Mouse (Mus musculus): ENCODE measurements at regions not wholly inside any gene's neighbourhood (a gene's known extent, or its start where the extent isn't known, plus 50 kb on each side); places are given as distances from the start of the nearest gene placed in this dataset.

DNA sequence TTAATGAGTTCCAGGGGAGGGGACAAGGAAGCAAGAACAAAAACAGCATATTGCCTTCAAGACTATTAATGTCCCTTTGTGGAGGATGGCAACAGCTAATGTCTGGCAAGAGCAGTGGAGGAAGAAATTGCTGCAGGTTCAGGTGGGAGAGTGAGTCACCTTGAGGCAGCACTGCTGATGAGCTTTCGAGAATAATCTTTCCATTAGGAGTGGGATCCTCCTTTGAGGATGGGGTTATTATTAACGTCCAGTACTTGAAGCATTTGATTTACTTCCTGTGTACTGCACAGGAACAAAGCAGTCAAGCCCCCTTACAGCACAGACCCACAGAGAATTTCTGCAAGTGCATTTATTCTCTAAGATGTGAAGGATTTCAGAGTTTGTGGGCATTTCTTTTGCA is 671.2 kb upstream of the Stxbp6 start:
- Histone ChIP-seq H3K9ac (replicated peaks; ENCODE audit: low read length) (no peak overlapping the region), H3K9me3 (replicated peaks; ENCODE audit: control insufficient read depth, low read length) (no peaks in the 10 kb centered on the region), H3K4me1 (ENCODE audit: control insufficient read depth, insufficient read depth, low read length) (no peaks in the 10 kb centered on the region), H3K4me3 (ENCODE audit: low read depth, low read length) (no peak overlapping the region), H3K27me3 (ENCODE audit: control insufficient read depth, insufficient read depth, low read length) (no peaks in the 10 kb centered on the region), H3K27ac (replicated peaks; ENCODE audit: low read depth, low read length) (no peak overlapping the region), H3K4me2 (ENCODE audit: low read depth, low read length) (no peak overlapping the region), H3K36me3 (replicated peaks; ENCODE audit: control insufficient read depth, insufficient read depth, low read depth, low read length) (no peaks in the 10 kb centered on the region)
- 51% methylated on average over 2 of the region's 2 CpGs for WGBS
- DNase-seq (ENCODE audit: low spot score), result no peak
- no peak for ATAC-seq (replicated peaks; ENCODE audit: insufficient number of reproducible peaks, low FRiP score, low TSS enrichment, low read depth)

DNA sequence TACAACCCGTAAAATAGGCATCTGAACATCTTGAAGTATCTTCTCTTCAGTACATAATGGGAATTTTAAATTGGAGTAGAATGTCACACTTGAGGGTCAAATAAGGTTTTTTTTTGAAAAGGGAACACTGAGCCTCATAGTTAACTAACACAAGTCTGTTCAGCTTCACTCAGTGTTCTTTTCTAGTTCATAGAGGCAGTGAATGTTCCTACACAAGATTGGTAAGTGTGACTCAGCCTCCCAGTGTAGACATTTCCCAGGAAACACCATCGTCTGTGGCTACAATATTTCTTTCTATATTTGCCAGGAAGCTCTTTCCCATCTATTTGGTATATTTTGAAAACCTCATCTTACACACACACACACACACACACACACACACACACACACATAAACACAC is 670.1 kb upstream of the Stxbp6 start:
- Histone ChIP-seq H3K27me3 (ENCODE audit: control insufficient read depth, insufficient read depth, low read length) (no peaks in the 10 kb centered on the region), H3K4me3 (ENCODE audit: low read depth, low read length) (no peak overlapping the region), H3K36me3 (replicated peaks; ENCODE audit: control insufficient read depth, insufficient read depth, low read depth, low read length) (no peaks in the 10 kb centered on the region), H3K9ac (replicated peaks; ENCODE audit: low read length) (no peak overlapping the region), H3K9me3 (replicated peaks; ENCODE audit: control insufficient read depth, low read length) (no peaks in the 10 kb centered on the region), H3K4me1 (ENCODE audit: control insufficient read depth, insufficient read depth, low read length) (no peaks in the 10 kb centered on the region), H3K27ac (replicated peaks; ENCODE audit: low read depth, low read length) (no peak overlapping the region), H3K4me2 (ENCODE audit: low read depth, low read length) (no peak overlapping the region)
- 81% methylated on average over 2 of the region's 2 CpGs for WGBS
- ATAC-seq (replicated peaks; ENCODE audit: insufficient number of reproducible peaks, low FRiP score, low TSS enrichment, low read depth) (no peak), DNase-seq (ENCODE audit: low spot score) (no peak)

DNA sequence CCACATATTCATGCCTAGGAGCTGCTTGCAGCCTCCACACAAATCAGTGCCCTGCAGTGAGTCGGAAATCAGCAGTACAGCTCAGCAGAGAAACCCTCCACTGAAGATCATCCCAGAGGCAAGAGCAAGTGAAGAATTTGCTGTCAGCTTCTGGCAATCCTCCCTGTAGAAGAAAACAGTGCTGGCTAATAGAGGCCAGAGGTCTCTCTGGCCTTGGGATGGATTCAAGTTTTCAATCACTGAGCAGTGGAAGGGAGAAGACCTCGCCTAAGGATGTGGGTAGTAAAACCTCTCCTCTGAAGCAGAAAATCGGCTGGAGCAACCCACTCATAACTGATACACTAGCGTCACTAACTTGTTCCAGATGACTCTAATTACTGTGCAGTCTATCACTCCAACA is 659.2 kb upstream of the Stxbp6 start:
- no peak overlapping the region for H3K4me2 ChIP-seq (ENCODE audit: low read depth, low read length)
- no peak for ATAC-seq (replicated peaks; ENCODE audit: insufficient number of reproducible peaks, low FRiP score, low TSS enrichment, low read depth)

DNA sequence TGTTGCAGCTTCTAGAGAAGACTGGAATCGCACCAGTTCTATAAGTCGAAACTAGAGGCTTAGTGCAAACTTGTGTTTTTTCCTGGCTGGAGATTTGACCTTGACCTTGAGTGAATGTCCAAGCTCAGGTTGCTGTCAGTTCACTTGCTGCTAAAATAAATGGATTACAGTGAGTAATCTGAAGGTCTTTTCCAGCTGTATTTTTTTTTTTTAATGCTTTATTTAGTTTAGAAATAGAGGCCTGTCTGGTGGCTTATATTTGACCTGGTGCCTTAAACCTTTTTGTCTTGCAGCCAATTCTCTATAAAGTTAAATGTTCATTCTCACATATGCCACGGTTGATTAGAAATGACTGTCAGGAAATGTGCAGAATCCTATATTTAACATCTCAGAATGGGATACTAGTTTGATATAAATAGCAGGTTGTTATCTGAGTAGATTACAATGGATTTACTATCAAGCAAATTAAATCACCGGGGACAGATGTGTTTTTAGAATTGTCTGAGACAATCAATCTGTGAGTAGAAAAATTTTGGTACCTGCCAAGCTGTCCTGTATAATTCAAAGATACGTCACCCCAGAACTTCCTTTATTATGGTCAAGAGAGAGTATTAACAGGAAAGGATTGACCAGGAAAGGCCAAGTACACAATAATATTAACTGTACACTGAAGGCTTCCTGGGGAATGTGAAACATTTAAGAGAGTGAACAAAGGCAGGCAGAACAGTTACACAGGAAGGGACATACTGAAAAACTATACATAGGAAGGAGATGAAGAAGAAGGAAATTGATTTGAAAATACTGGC is 650.3 kb upstream of the Stxbp6 start:
- H3K9me3 ChIP-seq (replicated peaks; ENCODE audit: control insufficient read depth, low read length), result no peaks in the 10 kb centered on the region
- ATAC-seq (replicated peaks; ENCODE audit: insufficient number of reproducible peaks, low FRiP score, low TSS enrichment, low read depth) (no peak), DNase-seq (ENCODE audit: low spot score) (no peak)
- no peaks in the 10 kb centered on the region for H3K36me3 ChIP-seq (replicated peaks; ENCODE audit: control insufficient read depth, insufficient read depth, low read depth, low read length)
- no peak overlapping the region for H3K9ac ChIP-seq (replicated peaks; ENCODE audit: low read length)
- no peak overlapping the region for H3K27ac ChIP-seq (replicated peaks; ENCODE audit: low read depth, low read length)
- H3K4me2 ChIP-seq (ENCODE audit: low read depth, low read length), result no peak overlapping the region
- H3K4me1 ChIP-seq (ENCODE audit: control insufficient read depth, insufficient read depth, low read length), result no peaks in the 10 kb centered on the region
- H3K4me3 ChIP-seq (ENCODE audit: low read depth, low read length), result no peak overlapping the region
- 74% methylated on average over 5 of the region's 5 CpGs for WGBS
- H3K27me3 ChIP-seq (ENCODE audit: control insufficient read depth, insufficient read depth, low read length), result no peaks in the 10 kb centered on the region

More for the DNA sequence above, 659.2 kb upstream of the Stxbp6 start:
- Histone ChIP-seq H3K4me3 (ENCODE audit: low read depth, low read length) (no peak overlapping the region), H3K36me3 (replicated peaks; ENCODE audit: control insufficient read depth, insufficient read depth, low read depth, low read length) (no peaks in the 10 kb centered on the region), H3K9ac (replicated peaks; ENCODE audit: low read length) (no peak overlapping the region), H3K9me3 (replicated peaks; ENCODE audit: control insufficient read depth, low read length) (no peaks in the 10 kb centered on the region), H3K4me1 (ENCODE audit: control insufficient read depth, insufficient read depth, low read length) (no peaks in the 10 kb centered on the region), H3K27me3 (ENCODE audit: control insufficient read depth, insufficient read depth, low read length) (no peaks in the 10 kb centered on the region), H3K27ac (replicated peaks; ENCODE audit: low read depth, low read length) (no peak overlapping the region)
- DNase-seq (ENCODE audit: low spot score), result peak; percentile 60
- WGBS, result 36% methylated on average over 4 of the region's 4 CpGs

DNA sequence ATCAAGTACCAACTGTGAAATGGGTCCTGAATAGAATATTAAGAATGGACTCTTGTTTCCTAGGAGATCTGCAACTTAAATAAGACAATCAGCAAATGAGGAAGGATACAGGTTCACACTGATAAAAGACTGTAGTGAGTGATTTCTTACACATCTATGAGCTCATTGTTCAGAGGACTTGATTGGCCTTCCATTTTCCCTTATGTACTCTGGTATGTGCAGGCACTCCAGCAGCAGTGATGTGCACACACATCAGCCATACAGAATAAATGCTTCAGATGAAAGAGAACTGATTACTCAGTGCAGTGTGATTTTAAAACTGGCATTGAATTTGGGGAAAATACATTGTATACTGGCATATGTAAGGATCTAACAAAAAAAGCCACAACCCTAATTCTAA is 636.8 kb upstream of the Stxbp6 start:
- DNase-seq (ENCODE audit: low spot score), result no peak
- Histone ChIP-seq H3K4me1 (ENCODE audit: control insufficient read depth, insufficient read depth, low read length) (no peaks in the 10 kb centered on the region), H3K36me3 (replicated peaks; ENCODE audit: control insufficient read depth, insufficient read depth, low read depth, low read length) (no peaks in the 10 kb centered on the region), H3K27me3 (ENCODE audit: control insufficient read depth, insufficient read depth, low read length) (no peaks in the 10 kb centered on the region), H3K4me3 (ENCODE audit: low read depth, low read length) (no peak overlapping the region), H3K27ac (replicated peaks; ENCODE audit: low read depth, low read length) (no peak overlapping the region), H3K9ac (replicated peaks; ENCODE audit: low read length) (no peak overlapping the region), H3K4me2 (ENCODE audit: low read depth, low read length) (no peak overlapping the region), H3K9me3 (replicated peaks; ENCODE audit: control insufficient read depth, low read length) (no peaks in the 10 kb centered on the region)
- no peak for ATAC-seq (replicated peaks; ENCODE audit: insufficient number of reproducible peaks, low FRiP score, low TSS enrichment, low read depth)

DNA sequence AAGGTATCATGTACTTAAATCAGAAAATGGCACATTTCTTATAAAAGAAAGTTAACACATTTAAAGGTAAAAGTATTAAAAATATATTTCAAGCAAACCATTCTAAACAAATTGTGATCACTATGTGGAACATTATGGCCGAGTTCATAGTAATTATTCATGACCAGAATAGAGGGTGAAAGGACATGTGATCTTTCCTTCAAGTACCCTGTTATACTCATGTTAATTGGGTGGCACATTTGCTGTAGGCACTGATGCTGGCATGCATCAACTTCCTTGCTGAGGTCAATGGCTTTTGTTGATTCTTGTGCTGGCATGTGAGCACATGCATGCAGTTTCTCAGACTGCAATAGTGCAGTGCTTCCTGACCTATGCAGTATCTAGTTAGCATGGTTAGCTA is 636.3 kb upstream of the Stxbp6 start:
- Histone ChIP-seq H3K4me2 (ENCODE audit: low read depth, low read length) (no peak overlapping the region), H3K9me3 (replicated peaks; ENCODE audit: control insufficient read depth, low read length) (no peaks in the 10 kb centered on the region), H3K36me3 (replicated peaks; ENCODE audit: control insufficient read depth, insufficient read depth, low read depth, low read length) (no peaks in the 10 kb centered on the region), H3K27me3 (ENCODE audit: control insufficient read depth, insufficient read depth, low read length) (no peaks in the 10 kb centered on the region), H3K4me1 (ENCODE audit: control insufficient read depth, insufficient read depth, low read length) (no peaks in the 10 kb centered on the region), H3K4me3 (ENCODE audit: low read depth, low read length) (no peak overlapping the region), H3K9ac (replicated peaks; ENCODE audit: low read length) (no peak overlapping the region), H3K27ac (replicated peaks; ENCODE audit: low read depth, low read length) (no peak overlapping the region)
- 87% methylated on average over 1 of the region's 1 CpGs for WGBS
- DNase-seq (ENCODE audit: low spot score) (no peak), ATAC-seq (replicated peaks; ENCODE audit: insufficient number of reproducible peaks, low FRiP score, low TSS enrichment, low read depth) (no peak)

DNA sequence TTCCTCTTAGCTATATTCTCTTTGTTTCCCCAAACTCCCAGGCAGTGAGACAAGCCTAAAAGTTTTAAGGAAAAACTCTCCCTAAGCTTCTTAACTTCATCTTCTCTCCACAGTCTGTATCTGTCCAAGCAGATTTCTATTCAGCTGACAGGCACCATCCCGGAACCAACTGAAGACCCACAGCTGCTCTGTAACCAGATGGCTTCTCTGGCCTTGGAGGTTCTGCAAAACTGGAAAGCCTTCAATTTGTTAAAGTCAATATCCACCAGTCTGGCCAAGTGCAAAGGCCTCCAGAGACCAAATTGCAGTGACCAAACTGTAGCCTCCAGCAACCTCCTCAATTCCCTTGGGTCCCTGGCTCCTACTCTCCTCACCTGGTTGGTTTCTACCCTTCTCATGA is 614.8 kb upstream of the Stxbp6 start:
- ATAC-seq (replicated peaks; ENCODE audit: insufficient number of reproducible peaks, low FRiP score, low TSS enrichment, low read depth), result no peak
- no peak overlapping the region for H3K9ac ChIP-seq (replicated peaks; ENCODE audit: low read length)
- no peaks in the 10 kb centered on the region for H3K27me3 ChIP-seq (ENCODE audit: control insufficient read depth, insufficient read depth, low read length)
- no peaks in the 10 kb centered on the region for H3K4me1 ChIP-seq (ENCODE audit: control insufficient read depth, insufficient read depth, low read length)
- 74% methylated on average over 1 of the region's 1 CpGs for WGBS
- H3K9me3 ChIP-seq (replicated peaks; ENCODE audit: control insufficient read depth, low read length), result no peaks in the 10 kb centered on the region
- DNase-seq (ENCODE audit: low spot score), result no peak
- no peak overlapping the region for H3K4me3 ChIP-seq (ENCODE audit: low read depth, low read length)
- no peak overlapping the region for H3K4me2 ChIP-seq (ENCODE audit: low read depth, low read length)
- no peak overlapping the region for H3K27ac ChIP-seq (replicated peaks; ENCODE audit: low read depth, low read length)
- no peaks in the 10 kb centered on the region for H3K36me3 ChIP-seq (replicated peaks; ENCODE audit: control insufficient read depth, insufficient read depth, low read depth, low read length)

DNA sequence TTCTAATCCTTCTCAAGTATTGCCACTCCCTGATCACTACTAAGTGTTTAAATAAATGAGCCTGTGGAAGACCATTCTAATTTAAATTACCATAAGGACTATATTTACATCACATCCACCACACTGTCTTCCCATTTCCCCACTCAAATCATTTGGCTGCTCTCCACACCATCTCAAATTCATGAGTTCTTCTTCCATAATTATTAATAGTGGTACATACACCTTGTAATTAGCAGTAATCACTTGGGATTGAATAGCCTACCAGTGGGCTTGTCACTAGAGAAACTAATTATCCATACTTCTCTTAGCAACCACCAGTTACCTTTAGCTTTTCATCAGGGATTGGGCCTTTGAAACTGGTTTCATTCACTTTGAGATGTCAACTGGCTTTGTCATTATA is 612.3 kb upstream of the Stxbp6 start:
- H3K4me1 ChIP-seq (ENCODE audit: control insufficient read depth, insufficient read depth, low read length), result no peaks in the 10 kb centered on the region
- DNase-seq (ENCODE audit: low spot score) (no peak), ATAC-seq (replicated peaks; ENCODE audit: insufficient number of reproducible peaks, low FRiP score, low TSS enrichment, low read depth) (no peak)
- H3K4me3 ChIP-seq (ENCODE audit: low read depth, low read length), result no peak overlapping the region
- H3K4me2 ChIP-seq (ENCODE audit: low read depth, low read length), result no peak overlapping the region
- no peak overlapping the region for H3K27ac ChIP-seq (replicated peaks; ENCODE audit: low read depth, low read length)
- no peaks in the 10 kb centered on the region for H3K27me3 ChIP-seq (ENCODE audit: control insufficient read depth, insufficient read depth, low read length)
- H3K36me3 ChIP-seq (replicated peaks; ENCODE audit: control insufficient read depth, insufficient read depth, low read depth, low read length), result no peaks in the 10 kb centered on the region
- H3K9ac ChIP-seq (replicated peaks; ENCODE audit: low read length), result no peak overlapping the region
- H3K9me3 ChIP-seq (replicated peaks; ENCODE audit: control insufficient read depth, low read length), result no peaks in the 10 kb centered on the region

All from embryonic facial prominence, embryonic 11.5 days (tissue).